Mouse (Mus musculus): Measurements from ENCODE around the gene Kmt5c. TPM values are rescaled to one million over a fixed set of nuclear protein-coding genes. Genes with fewer than 3 reads are reported as not detected.

The Kmt5c gene
- polyA plus RNA-seq, 1 experiment from 2014 or later, result 76.2 TPM

DNA sequence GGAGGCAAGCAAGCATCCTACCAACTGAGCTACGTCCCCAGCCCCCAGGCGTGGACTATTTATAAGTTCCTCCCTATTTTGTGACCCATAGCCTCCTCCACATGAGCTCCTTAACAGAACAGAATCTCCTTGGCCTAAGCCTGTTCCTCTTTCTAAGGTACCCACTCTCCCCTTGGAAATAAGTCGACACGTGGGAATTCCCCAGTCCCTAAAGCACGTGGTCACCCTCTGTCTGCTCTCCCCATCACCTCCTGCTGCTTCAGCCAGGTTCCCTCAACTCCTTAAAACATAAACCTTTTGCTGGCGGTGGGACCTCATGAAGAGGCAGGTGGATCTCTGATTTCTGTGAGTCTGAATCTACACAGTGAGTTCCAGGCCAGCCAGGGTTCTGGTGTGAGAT lies 23.0 kb upstream of the Kmt5c start:
- H3K4me2 ChIP-seq (ENCODE audit: low read depth, severe bottlenecking), result no peak overlapping the region
- 74% methylated on average over 6 of the region's 6 CpGs for WGBS
- no peak overlapping the region for H3K27ac ChIP-seq (replicated peaks; ENCODE audit: low read depth, low read length)
- peaks cover 2% of the 10 kb centered on the region; the same call in 1 of the 2 replicates for H3K36me3 ChIP-seq (ENCODE audit: control insufficient read depth, insufficient read depth, low read length)
- no peak for DNase-seq (ENCODE audit: low spot score)
- no peak for ATAC-seq (ENCODE audit: insufficient number of reproducible peaks, low FRiP score, low TSS enrichment, low read depth)
- H3K9me3 ChIP-seq (ENCODE audit: control insufficient read depth, low read length), result no peaks in the 10 kb centered on the region
- no peak overlapping the region for H3K4me3 ChIP-seq (ENCODE audit: low read depth, low read length)
- H3K4me1 ChIP-seq (ENCODE audit: control insufficient read depth, insufficient read depth, low read length), result no peaks in the 10 kb centered on the region
- no peak overlapping the region for H3K9ac ChIP-seq (ENCODE audit: low read length)
- H3K27me3 ChIP-seq (ENCODE audit: control insufficient read depth, insufficient read depth, low read length), result no peaks in the 10 kb centered on the region

DNA sequence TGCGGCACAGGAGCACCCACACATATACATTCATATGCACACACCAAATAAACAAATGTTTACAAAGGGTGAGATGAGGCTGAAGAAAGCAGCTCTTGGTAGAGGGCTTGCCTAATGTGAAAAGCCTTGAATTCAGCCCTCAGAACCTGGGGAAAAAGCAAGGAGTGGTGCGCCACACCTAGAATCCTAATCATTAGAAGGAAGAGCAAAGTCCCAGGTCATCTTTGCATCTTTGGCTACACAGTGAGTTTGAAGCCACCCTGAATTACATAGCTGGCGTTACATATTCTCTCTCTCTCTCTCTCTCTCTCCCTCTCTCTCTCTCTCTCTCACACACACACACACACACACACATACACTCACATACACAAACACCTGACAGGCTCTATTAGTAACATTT lies 20.6 kb upstream of the Kmt5c start:
- ATAC-seq (ENCODE audit: insufficient number of reproducible peaks, low FRiP score, low TSS enrichment, low read depth) (no peak), DNase-seq (ENCODE audit: low spot score) (no peak)
- Histone ChIP-seq H3K27ac (replicated peaks; ENCODE audit: low read depth, low read length) (no peak overlapping the region), H3K4me2 (ENCODE audit: low read depth, severe bottlenecking) (no peak overlapping the region), H3K36me3 (ENCODE audit: control insufficient read depth, insufficient read depth, low read length) (peaks cover 2% of the 10 kb centered on the region; the same call in 1 of the 2 replicates), H3K27me3 (ENCODE audit: control insufficient read depth, insufficient read depth, low read length) (no peaks in the 10 kb centered on the region), H3K4me3 (ENCODE audit: low read depth, low read length) (no peak overlapping the region), H3K4me1 (ENCODE audit: control insufficient read depth, insufficient read depth, low read length) (no peaks in the 10 kb centered on the region), H3K9me3 (ENCODE audit: control insufficient read depth, low read length) (no peaks in the 10 kb centered on the region), H3K9ac (ENCODE audit: low read length) (no peak overlapping the region)
- 88% methylated on average over 3 of the region's 3 CpGs for WGBS

DNA sequence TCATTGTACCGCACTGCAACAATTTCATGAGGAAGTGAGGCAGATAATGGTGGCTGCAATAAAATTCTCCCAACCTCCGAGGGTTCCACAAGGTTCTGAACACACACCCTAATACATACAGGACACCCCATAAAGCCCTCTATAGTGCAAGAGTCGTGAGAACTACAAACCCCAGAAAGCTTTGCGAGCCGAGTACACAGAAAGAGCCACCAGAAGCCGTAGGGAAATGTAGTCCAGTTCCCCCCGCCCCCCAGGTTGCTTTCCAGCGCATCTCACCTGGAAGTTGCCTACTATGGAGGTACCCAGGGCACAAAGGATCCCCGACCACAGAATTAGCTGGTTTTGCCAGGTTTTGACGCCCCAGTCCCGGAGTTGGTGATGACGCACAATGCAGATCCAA lies 16.4 kb upstream of the Kmt5c start:
- 38% methylated on average over 12 of the region's 12 CpGs for WGBS
- DNase-seq (ENCODE audit: low spot score), result no peak
- Histone ChIP-seq H3K4me1 (ENCODE audit: control insufficient read depth, insufficient read depth, low read length) (no peaks in the 10 kb centered on the region), H3K4me2 (ENCODE audit: low read depth, severe bottlenecking) (peak overlapping the region; percentile 41), H3K9me3 (ENCODE audit: control insufficient read depth, low read length) (no peaks in the 10 kb centered on the region), H3K27ac (replicated peaks; ENCODE audit: low read depth, low read length) (no peak overlapping the region), H3K36me3 (ENCODE audit: control insufficient read depth, insufficient read depth, low read length) (no peaks in the 10 kb centered on the region), H3K27me3 (ENCODE audit: control insufficient read depth, insufficient read depth, low read length) (no peaks in the 10 kb centered on the region), H3K4me3 (ENCODE audit: low read depth, low read length) (no peak overlapping the region; the same call in 1 of the 2 replicates), H3K9ac (ENCODE audit: low read length) (peak overlapping the region; percentile 43)
- no peak for ATAC-seq (ENCODE audit: insufficient number of reproducible peaks, low FRiP score, low TSS enrichment, low read depth)

GRCm38 (mm10) chr7:4724359-4724758 lies 15.6 kb upstream of the Kmt5c start:
- H3K27me3 ChIP-seq (ENCODE audit: control insufficient read depth, insufficient read depth, low read length), result no peaks in the 10 kb centered on the region
- H3K9me3 ChIP-seq (ENCODE audit: control insufficient read depth, low read length), result no peaks in the 10 kb centered on the region
- H3K4me2 ChIP-seq (ENCODE audit: low read depth, severe bottlenecking), result no peak overlapping the region
- H3K36me3 ChIP-seq (ENCODE audit: control insufficient read depth, insufficient read depth, low read length), result no peaks in the 10 kb centered on the region
- no peak overlapping the region for H3K4me3 ChIP-seq (ENCODE audit: low read depth, low read length)
- WGBS, result 65% methylated on average over 3 of the region's 3 CpGs
- H3K27ac ChIP-seq (replicated peaks; ENCODE audit: low read depth, low read length), result no peak overlapping the region
- no peak for DNase-seq (ENCODE audit: low spot score)
- no peaks in the 10 kb centered on the region for H3K4me1 ChIP-seq (ENCODE audit: control insufficient read depth, insufficient read depth, low read length)
- H3K9ac ChIP-seq (ENCODE audit: low read length), result no peak overlapping the region
- ATAC-seq (ENCODE audit: insufficient number of reproducible peaks, low FRiP score, low TSS enrichment, low read depth), result no peak

- Histone ChIP-seq H3K9ac (ENCODE audit: low read length) (no peak within 1 kb of the TSS), H3K4me2 (ENCODE audit: low read depth, severe bottlenecking) (no peak within 1 kb of the TSS)
Measured at GRCm38 (mm10) chr7:4725169-4725568, 14.7 kb upstream of the Kmt5c start, which contains the start of gene Tmem150b. Gene Tmem150b, minus strand, starts transcription at chr7:4725249.

DNA sequence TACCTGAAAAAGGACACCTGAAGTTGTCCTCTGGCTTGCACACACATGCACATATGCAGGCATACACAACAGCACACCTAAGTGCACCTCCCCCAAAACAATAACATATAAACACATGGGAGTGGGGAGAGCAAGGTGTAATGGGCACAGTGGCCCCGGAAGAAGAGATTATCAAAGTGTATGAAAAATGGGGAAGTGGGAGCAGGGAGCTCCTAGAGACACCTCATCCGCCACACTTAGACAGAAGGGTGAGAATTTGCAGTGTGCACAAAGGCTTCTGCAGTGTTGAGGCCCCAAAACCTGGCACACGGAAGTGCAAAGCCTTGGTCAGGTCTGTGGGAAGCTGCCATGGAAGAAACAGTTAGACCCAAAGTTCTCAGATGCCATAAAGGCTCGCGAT lies 8.8 kb upstream of the Kmt5c start:
- no peaks in the 10 kb centered on the region for H3K9me3 ChIP-seq (ENCODE audit: control insufficient read depth, low read length)
- no peaks in the 10 kb centered on the region for H3K36me3 ChIP-seq (ENCODE audit: control insufficient read depth, insufficient read depth, low read length)
- no peak for ATAC-seq (ENCODE audit: insufficient number of reproducible peaks, low FRiP score, low TSS enrichment, low read depth)
- H3K4me3 ChIP-seq (ENCODE audit: low read depth, low read length), result no peak overlapping the region
- no peaks in the 10 kb centered on the region for H3K27me3 ChIP-seq (ENCODE audit: control insufficient read depth, insufficient read depth, low read length)
- DNase-seq (ENCODE audit: low spot score), result no peak
- no peaks in the 10 kb centered on the region for H3K4me1 ChIP-seq (ENCODE audit: control insufficient read depth, insufficient read depth, low read length)
- H3K27ac ChIP-seq (replicated peaks; ENCODE audit: low read depth, low read length), result no peak overlapping the region
- no peak overlapping the region for H3K4me2 ChIP-seq (ENCODE audit: low read depth, severe bottlenecking)
- WGBS, result 77% methylated on average over 5 of the region's 5 CpGs
- no peak overlapping the region for H3K9ac ChIP-seq (ENCODE audit: low read length)

More at GRCm38 (mm10) chr7:4725169-4725568, 14.7 kb upstream of the Kmt5c start, which contains the start of gene Tmem150b:
- no peak for DNase-seq (ENCODE audit: low spot score)
- Histone ChIP-seq H3K4me3 (ENCODE audit: low read depth, low read length) (no peak within 1 kb of the TSS), H3K27ac (replicated peaks; ENCODE audit: low read depth, low read length) (no peak within 1 kb of the TSS), H3K4me1 (ENCODE audit: control insufficient read depth, insufficient read depth, low read length) (no peaks in the 10 kb centered on the region), H3K27me3 (ENCODE audit: control insufficient read depth, insufficient read depth, low read length) (no peaks in the 10 kb centered on the region), H3K9me3 (ENCODE audit: control insufficient read depth, low read length) (no peaks in the 10 kb centered on the region), H3K36me3 (ENCODE audit: control insufficient read depth, insufficient read depth, low read length) (no peaks in the 10 kb centered on the region)
- WGBS, result 83% methylated on average over 7 of the region's 7 CpGs
- ATAC-seq (ENCODE audit: insufficient number of reproducible peaks, low FRiP score, low TSS enrichment, low read depth), result no peak

DNA sequence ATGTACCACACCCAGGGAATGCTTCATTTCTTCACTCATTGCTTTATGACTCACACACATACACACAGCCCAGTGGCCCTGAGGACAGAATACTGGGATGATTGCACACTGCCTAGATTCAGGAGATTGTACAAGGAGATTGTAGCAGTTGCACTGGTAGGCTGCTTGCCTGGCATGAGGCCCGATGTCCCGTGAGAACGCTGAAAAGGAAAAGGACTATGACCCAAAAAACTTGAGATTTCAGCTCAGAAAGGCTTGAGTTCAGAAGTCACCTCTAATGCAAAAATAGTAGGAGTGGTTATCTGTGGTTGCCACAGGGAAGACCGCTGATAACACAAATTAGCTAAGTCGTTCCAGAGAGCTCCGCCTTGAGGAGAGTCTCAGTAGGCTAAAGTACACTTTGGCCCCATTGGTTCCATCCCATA lies 6.9 kb upstream of the Kmt5c start:
- no peak for ATAC-seq (ENCODE audit: insufficient number of reproducible peaks, low FRiP score, low TSS enrichment, low read depth)
- Histone ChIP-seq H3K27ac (replicated peaks; ENCODE audit: low read depth, low read length) (no peak overlapping the region), H3K4me1 (ENCODE audit: control insufficient read depth, insufficient read depth, low read length) (no peaks in the 10 kb centered on the region), H3K4me2 (ENCODE audit: low read depth, severe bottlenecking) (no peak overlapping the region), H3K9ac (ENCODE audit: low read length) (no peak overlapping the region), H3K9me3 (ENCODE audit: control insufficient read depth, low read length) (no peaks in the 10 kb centered on the region), H3K36me3 (ENCODE audit: control insufficient read depth, insufficient read depth, low read length) (no peaks in the 10 kb centered on the region), H3K27me3 (ENCODE audit: control insufficient read depth, insufficient read depth, low read length) (no peaks in the 10 kb centered on the region), H3K4me3 (ENCODE audit: low read depth, low read length) (no peak overlapping the region)
- no peak for DNase-seq (ENCODE audit: low spot score)
- 69% methylated on average over 6 of the region's 6 CpGs for WGBS

- 48% methylated on average over 10 of the region's 10 CpGs for WGBS
Measured at GRCm38 (mm10) chr7:4739041-4739543, 823 bp upstream of the Kmt5c start.

DNA sequence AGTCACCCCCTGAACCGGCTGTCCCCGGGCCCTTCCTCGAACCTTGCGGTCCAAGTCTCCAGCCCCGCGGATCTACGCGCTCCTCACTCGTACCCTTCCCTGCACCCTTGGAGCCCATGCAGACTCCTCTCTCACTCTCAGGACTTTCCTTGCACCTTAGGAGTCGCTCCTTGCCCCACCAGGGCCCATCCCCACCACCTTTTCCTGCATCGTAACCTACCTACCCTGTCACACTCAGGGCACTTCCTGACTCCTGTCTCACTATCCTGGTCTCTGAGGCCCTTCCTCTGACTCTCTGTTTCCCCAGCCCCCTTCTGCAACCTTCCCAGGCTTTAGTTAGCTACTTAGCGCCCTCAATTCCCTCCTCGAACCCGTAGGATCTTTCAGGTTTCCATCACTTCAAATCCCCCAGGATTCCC lies 403 bp downstream of the Kmt5c start:
- 0% methylated on average over 14 of the region's 14 CpGs for WGBS

More at GRCm38 (mm10) chr7:4739041-4739543, 823 bp upstream of the Kmt5c start:
- Histone ChIP-seq H3K9me3 (ENCODE audit: control insufficient read depth, low read length) (no peaks in the 10 kb centered on the region), H3K36me3 (ENCODE audit: control insufficient read depth, insufficient read depth, low read length) (peaks cover 5% of the 10 kb centered on the region), H3K4me1 (ENCODE audit: control insufficient read depth, insufficient read depth, low read length) (peaks cover 6% of the 10 kb centered on the region), H3K27me3 (ENCODE audit: control insufficient read depth, insufficient read depth, low read length) (no peaks in the 10 kb centered on the region), H3K4me3 (ENCODE audit: low read depth, low read length) (peak overlapping the region; percentile 22), H3K4me2 (ENCODE audit: low read depth, severe bottlenecking) (peak overlapping the region; percentile 47), H3K9ac (ENCODE audit: low read length) (no peak overlapping the region; the same call in 1 of the 2 replicates), H3K27ac (replicated peaks; ENCODE audit: low read depth, low read length) (peak overlapping the region; percentile 63; the same call in 1 of the 2 replicates)
- DNase-seq (ENCODE audit: low spot score) (no peak), ATAC-seq (ENCODE audit: insufficient number of reproducible peaks, low FRiP score, low TSS enrichment, low read depth) (no peak)

More for the DNA sequence above, 403 bp downstream of the Kmt5c start:
- Histone ChIP-seq H3K36me3 (ENCODE audit: control insufficient read depth, insufficient read depth, low read length) (peaks cover 5% of the 10 kb centered on the region), H3K4me1 (ENCODE audit: control insufficient read depth, insufficient read depth, low read length) (peaks cover 6% of the 10 kb centered on the region), H3K9me3 (ENCODE audit: control insufficient read depth, low read length) (no peaks in the 10 kb centered on the region), H3K27me3 (ENCODE audit: control insufficient read depth, insufficient read depth, low read length) (no peaks in the 10 kb centered on the region), H3K4me3 (ENCODE audit: low read depth, low read length) (peak overlapping the region; percentile 76), H3K27ac (replicated peaks; ENCODE audit: low read depth, low read length) (peak overlapping the region; percentile 81), H3K9ac (ENCODE audit: low read length) (peak overlapping the region; percentile 85), H3K4me2 (ENCODE audit: low read depth, severe bottlenecking) (peak overlapping the region; percentile 85)
- ATAC-seq (ENCODE audit: insufficient number of reproducible peaks, low FRiP score, low TSS enrichment, low read depth), result no peak; the same call in 1 of the 2 replicates
- DNase-seq (ENCODE audit: low spot score), result no peak

All from limb, embryonic 11.5 days (tissue).